Mouse (Mus musculus) urinary bladder, adult 18-20 months (tissue): Measurements from ENCODE around the gene 4932438H23Rik.

Experiments used
- DNase-seq, 2 experiments: peaks; one replicate each; pipeline ENCODE4 v3.0.0; 2022; ENCODE audit warnings: low spot score in 2 of 2, mixed read lengths in 2 of 2

The 4932438H23Rik gene

DNA sequence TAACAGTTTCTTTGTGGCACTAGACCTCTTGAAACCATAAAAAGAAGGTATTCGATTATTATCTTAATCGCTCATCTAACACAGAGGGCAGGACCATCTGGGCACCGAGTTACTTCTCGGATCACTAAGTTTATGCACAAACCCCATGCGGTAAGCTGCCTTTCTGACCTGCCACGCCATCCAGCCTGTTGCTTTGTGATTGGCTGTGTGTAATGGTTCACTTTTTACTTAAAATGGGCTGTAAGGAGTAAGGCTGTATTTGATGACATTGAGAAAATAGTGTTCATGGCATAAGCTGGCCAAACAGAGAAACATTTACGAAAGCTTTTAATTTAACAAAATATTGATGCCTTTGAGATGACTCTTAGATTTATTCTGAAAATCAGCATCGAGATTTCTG lies at the start of gene 4932438H23Rik:
Gene 4932438H23Rik (minus strand): TSS at position 101 of the 400 bp plus-strand sequence.
- DNase-seq, result no peak

DNA sequence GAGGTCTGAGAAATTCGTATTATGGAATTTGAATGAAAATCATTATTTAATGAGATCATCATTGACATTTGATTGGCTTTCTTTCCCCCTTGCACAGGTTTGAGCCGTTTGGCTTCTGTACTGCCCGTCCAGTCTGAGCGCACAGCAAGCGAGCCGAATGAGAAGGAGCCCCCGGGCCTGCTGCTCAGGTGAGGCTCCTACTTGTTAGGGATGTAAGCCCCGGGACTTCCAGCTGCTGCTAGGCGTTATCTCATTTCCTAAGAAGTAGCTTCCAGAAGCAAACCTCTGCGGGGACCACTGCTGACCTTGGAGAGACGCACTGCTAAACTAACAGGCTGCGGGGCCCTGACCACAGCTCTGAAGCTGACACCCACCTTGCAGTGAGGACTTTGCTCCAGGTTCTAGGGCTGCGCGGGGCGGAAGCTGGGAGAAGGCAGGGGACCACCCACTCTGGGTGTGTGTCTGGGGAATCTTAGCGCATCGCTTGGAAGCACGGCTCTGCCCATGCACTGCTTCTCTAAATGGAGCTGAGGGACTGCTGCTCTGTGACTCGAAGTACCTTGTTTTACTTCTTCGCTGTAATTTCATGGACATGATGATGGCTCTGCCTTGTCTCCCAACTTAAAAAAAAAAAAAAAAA lies 46.2 kb upstream of the 4932438H23Rik start:
- DNase-seq, result no peak

DNA sequence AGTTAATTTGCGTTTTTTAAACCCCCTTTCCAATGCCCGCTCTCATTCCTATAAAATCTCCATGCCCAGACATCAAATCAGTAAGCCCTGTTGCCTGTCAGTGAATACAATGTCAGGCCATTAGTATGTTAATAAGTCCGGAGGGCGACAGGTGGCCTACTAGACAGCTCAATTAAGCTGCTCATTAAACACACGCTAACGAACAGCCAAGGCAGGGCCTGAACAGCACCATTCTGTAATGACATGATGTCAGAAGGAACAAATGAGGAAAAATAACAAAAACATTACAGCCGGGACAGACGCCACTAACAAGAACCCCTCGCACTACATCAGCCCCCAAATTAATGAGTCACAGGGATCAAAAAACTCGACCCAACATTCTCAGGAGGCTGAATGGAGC lies 45.5 kb upstream of the 4932438H23Rik start:
- DNase-seq, result no peak

DNA sequence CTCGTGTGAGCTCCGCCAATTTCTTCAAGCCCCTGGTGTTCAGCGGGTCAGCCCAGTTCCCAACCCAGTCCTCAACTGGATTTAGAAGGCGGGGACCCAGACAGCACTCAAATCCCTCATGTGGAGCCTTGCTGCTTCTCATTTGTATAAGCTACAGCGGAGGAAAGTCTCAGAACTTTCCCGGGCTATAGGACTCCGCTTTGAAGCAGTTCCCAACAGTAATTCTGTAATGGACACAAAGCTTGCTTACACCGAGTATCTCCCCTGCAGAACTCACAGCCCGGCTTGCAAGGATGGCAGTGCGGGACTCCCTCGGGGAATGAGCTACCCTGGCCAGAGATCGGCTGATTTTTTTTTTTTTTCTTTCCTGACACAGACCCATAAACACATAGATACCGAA lies 45.1 kb upstream of the 4932438H23Rik start:
- no peak for DNase-seq

DNA sequence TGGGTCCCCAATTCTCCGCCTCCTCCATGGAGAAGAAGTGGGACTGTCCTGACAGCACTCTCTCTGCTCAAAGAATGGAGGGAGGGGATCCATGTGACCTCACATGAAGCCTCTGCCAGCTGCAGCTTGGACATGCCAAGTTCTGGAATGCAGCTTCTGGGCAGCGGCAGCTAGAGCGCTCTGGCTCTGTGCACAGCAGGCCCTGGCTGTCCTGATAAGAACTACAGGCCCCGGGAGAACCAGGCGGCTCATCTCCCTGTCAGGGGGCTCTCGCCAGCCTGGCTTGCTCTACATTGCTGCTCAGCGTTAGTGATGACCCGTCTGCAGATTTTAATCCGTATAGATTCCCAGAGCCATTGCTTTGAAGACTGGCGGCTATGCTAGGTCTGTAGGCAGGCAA lies 44.6 kb upstream of the 4932438H23Rik start:
- DNase-seq, result no peak

DNA sequence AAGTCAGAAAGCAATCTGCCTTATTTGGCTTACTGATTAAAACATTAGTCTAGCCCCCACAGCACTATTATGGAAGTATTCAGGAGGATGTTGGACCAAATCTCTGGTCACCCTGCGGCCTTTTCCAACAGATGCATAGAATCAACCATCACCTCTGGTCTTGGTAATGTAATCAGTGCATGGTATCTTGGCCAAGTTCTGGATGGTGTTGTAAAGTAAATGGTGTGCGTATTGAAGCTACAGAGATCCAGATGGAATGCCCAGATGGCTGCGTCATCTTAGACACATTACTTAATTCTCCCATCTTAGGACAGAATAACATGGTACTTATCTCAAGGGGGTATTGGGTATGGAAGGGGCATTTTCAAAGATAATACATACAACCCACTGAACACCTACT lies 43.8 kb upstream of the 4932438H23Rik start:
- no peak for DNase-seq

DNA sequence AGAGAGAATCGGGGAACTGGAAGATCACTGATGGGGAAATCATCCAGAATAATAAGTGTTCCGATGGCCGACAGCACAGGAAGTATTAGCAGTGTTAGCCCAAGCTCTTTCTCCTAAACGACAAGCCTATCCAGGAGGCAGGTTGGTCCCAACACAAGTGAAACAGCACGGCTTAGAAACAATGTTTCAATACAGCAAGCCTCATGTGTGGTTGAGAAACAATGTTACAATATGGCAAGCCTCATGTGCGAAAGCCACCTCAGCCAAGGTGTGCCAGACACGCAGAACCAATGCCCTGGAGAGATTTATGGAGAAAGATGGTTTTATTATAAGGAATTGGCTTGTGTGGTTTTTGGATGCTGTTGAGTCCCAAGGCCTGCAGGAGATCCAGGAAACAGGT lies 43.2 kb upstream of the 4932438H23Rik start:
- no peak for DNase-seq

DNA sequence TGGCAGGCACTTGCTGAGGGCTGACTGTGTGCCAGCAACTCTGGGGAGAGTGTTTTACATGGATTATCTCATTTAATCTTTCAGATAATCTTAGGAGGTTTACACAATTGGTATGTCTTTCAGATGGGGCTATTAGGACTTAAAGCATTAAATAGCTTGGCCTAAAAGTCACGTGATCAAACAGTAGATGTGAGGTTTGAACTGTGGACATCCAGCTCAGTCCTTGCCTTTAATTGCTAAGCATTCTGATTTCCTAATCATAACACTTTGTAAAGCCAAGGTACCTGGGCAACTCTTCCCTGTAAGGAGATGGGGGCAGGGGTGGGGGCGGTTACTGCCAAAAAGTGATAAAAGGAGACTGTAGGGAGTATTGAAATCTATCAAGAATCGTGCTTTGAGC lies 41.7 kb upstream of the 4932438H23Rik start:
- no peak for DNase-seq

DNA sequence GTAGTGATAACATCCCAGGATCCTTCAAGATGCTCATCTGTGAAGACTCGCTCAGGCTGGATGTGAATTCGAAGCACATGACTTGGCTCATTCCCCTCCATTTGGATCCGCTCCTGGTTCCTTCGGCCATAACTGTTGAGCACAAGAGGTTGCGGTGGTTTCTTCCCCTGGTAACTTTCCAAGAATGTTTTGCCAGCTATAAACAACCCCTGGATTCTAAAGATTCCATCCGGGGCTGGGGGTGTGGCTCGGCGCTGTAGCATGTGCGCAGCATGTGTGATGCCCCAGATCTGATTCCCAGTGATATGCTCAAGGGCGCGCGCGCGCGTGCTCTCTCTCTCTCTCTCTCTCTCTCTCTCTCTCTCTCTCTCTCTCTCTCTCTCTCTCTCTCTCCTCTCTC lies 35.0 kb upstream of the 4932438H23Rik start:
- DNase-seq, result no peak

DNA sequence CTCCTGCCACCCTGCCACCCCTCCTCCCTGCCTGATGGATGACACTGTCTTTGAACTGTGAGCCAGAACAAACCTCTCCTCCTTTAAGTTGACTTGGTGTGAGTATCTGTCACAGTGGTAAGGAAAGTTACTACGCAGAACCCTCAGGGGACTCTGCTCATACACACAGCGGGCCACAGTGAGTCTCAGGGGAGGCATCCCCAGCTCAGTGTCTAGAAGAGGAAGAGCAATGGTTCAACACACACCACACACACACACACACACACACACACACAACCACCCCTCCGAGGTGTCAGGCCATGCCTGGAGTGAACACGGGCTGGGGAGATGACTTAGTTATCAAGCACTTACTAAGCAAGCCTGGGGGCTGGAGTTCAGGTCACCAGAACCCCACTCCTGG lies 33.5 kb upstream of the 4932438H23Rik start:
- no peak for DNase-seq

DNA sequence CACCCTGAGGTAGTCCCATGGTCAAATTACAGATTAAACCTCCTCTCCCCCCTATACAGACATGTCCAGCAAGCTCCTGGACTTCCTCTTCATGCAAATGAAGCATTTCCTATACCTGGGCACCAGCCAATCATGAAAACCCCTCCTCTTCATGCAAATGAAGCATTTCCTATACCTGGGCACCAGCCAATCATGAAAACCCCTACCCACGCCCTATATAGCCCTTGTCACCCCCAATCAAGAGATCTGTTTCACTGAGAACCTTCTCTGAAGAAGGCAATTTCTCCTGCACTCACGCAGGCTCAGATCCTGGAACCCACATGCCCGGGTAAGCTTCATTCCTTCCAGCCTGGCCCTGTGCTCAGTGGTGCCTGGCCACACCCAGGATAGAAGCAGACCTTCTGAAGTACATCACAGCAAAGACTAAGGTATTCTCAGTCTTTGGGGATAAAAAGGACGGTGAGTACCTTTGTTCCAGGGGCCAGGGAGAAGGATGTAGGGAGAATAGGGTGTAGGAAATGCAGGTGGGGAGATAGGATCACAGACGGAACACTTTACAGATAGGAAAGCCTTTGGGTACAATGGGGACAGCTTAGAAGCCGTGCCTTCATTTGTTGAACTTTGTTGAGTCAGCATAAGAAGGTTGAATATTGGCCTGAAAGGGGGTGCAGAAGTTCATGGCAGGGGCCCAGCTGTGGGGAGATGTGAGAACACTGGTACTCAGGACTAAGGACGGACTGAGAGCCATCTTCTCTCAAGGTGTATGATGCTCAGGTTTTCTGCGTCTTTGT lies 32.0 kb upstream of the 4932438H23Rik start:
- DNase-seq, result no peak

DNA sequence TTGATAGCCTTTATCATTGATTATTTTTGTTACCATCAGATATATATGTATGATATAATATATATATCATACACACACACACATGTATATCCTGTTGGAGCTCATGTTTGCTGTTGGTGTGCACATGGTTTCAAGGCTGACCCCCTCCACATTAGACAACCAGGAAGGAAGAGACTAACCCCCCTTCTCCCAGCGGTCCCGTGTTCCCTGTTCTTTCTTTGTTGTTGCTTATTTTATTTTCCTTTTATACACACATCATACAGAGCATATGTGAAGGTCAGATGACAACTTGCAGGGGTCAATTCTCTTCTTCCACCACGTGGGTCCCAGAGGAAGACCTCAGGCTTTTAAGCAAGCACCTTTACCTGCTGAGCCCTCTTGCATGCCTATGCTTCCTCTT lies 29.3 kb upstream of the 4932438H23Rik start:
- DNase-seq, result no peak

DNA sequence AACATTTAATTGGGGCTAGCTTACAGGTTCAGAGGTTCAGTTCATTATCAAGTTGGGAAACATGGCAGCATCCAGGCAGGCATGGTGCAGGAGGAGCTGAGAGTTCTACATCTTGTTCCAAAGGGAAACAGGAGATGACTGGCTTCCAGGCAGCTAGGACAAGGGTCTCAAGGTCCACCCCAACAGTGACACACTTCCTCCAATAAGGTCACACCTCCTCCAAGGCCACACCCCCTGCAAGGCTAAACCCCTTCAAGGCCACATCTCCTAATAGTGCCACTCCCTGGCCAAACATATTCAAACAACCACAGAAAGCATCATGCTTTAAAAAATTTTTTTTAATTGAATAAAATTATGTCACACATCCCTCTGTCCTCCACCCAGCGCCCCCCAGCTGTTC lies 28.9 kb upstream of the 4932438H23Rik start:
- no peak for DNase-seq

DNA sequence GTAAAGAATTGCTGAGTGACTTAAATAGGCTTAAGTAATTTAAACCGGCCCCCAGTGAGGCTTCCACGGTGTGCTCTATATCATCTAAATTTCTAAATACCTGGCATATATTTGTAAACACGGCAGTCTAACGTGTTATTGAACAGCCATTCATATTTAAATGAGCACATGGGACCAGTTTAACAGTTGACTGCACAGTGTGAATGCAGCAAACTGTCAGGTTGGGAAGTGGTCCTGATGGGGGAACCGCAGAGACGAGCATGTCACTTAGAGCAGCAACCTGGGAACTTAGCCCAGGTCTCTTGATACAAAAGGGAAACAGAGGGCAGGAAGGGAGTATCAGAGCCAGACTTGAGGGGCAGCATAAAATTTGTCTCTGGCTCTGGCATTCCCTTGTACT lies 25.0 kb upstream of the 4932438H23Rik start:
- no peak for DNase-seq

DNA sequence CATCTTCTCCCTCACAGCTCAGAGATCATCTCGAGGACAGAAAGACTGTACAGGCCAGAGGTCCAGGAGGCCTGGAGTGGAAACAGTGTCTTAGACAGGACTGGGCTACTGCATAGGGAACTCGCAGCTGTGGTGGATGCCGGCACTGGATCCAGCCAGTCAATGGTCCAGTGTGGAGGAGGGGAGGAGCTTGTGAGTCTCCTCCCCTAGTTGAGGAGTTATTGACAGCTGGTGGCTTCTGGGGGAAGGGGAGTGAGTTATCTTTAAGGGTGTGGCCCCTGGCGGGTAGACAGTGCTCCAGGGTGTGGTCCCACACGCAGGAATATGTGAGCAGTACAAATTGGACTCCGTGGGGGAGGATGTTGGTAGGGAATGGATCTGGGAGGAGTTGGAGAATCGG lies 21.8 kb upstream of the 4932438H23Rik start:
- no peak for DNase-seq

DNA sequence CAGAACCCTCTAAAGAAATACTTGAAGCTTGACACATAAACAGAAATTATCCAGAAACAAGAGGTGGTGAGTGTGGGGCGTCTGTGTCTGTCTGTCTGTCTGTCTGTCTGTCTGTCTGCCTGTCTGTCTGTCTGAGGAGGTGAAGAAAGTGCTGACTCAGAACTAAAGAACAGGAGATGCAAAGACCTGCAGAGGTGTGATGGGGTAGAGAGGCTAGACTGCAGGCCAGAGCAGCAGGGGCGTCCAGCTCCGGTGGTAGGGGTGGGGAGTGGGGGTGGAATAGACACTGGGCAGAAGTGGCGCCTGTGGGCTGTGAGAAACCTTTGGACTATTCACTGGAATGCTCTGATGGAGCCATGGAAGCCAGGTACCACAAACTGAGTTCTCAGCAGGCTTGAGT lies 21.1 kb upstream of the 4932438H23Rik start:
- DNase-seq, result no peak

DNA sequence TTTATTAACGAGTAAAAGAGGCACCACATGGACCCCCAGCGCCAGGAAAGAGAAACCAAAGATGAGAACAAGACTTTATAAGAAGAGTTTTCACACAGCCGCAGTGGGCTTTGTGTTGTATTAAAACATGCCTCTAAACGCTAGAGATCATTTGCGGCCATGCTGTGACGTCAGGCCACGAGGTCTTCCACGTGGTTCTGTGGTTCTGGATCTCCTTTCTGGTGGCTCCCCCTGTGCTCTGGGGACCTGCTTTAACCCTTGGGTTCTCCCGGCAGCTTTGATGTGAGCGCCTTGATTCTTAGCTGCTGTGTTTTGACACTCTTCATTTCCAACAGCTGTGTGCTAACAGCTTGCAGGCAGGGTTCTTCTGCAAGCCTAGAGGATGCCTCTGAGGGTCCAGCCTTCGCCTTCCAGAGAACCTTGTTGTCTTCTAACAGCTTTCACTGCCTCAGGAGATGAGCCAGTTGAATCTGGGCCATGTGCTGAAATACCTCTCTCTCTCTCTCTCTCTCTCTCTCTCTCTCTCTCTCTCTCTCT lies 16.1 kb upstream of the 4932438H23Rik start:
- no peak for DNase-seq

DNA sequence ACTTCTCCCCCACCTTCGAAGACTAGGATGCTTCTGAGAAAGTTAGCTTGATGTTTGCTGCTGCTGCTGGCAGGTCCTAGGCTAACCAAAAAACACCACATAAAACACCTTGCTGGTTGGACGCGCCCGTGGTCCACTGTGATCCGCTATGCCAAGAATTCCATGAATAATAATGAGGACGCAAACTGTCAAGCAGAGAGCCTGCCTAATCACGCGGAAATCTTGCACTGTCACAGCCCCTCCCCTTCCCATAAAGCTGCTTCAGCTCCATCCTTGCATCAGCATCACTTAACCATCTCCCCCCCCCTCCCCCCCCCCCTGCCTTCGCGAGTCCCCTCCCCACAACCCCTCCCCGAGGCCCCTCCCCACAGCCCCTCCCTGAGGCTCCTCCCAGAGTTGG lies 12.7 kb upstream of the 4932438H23Rik start:
- no peak for DNase-seq

DNA sequence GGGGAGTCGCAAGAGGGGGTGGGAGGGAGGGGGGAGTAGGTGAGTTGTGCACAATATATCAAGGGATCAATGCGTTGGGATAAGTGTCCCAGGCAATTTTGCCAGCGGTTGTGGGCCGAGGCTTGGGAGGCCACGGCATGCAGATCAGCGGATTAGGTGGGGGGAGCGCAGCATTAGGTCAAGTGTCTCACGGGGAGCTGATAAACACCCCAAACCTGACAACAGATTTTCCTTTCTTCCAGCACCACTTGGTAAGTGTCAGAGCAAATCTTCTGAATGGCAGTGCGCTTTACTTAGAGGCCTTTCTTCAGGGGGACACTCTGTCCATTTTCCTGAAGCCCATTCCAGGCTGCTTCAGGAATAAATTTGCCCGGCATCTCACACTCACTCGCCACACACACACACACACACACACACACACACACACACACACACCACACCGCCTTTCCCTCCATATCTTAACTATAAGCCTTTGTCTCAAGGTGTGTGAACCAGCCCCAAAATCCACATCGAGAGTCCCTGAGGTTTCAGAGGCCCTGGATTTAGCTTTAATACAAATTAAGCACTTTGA lies 10.6 kb upstream of the 4932438H23Rik start:
- DNase-seq, result no peak

DNA sequence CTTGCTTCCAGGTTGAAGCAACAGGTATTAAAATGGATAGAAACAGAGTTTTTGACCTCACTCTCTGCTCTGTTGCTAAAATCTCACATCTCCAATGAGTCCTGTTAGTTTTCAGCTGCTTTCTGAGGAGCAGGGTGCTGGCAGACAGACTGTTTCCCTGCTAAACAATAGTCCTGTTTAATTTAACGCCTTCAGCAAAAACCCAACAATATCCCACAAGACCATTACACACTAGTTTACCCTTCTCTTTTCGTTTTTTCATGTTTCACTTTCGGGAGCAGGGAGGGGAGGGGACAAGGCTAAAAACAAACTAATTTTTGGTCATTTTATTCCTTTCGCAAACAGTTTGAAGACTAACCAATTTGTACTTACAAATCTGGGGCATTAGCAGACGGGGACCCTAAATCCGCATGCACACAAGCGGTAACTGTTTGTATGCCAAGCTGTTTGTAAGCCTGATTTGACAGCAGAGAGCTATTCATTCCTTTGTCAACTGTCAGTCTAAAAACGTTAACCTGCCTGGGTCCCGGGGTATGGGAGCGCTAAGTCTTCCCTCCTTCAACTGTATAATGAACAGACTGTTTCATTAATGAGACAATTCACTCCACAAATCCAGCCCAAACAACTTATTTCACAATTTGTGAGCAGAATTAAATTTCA lies 10.0 kb upstream of the 4932438H23Rik start:
- no peak for DNase-seq

DNA sequence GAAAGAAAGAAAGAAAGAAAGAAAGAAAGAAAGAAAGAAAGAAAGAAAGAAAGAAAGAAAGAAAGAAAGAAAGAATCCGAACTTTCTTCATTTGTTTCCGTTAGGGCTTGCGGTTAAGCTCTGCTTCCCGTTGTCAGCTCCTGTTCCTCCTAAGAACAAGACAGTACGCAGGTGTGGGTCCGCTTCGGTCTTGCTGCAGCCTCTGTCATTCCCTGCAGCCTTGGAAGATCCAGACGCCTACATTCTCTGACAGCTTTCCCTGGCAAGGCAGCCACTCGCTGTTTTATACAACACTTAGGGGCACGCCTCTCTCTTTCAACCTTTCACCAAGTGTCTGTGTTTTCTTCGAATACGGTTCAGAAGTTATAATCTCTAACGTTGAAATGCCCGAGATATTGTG lies 8.5 kb upstream of the 4932438H23Rik start:
- no peak for DNase-seq

DNA sequence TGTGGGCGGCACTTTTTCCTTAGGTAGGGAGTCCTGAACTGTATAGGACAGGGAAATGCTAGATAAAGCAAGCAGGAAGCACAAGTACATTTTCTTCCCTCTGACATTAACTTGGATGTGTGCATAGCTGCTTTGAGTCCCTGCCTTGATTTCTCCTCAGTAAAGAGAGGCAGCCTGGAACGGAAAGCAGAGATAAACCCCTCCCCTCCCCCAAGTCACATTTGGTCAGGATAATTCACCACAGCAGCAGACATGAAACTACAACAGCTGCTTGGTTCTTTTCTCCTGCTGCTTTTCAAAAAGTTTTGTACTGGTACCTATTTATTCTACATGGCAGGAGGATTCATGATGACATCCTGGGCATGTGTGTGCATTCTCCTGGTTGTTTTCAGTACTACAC lies 5.6 kb upstream of the 4932438H23Rik start:
- no peak for DNase-seq
